Mouse (Mus musculus) erythroblast, embryonic 14.5 days (primary cell): ENCODE results near the gene Gfi1. TPM values are rescaled to one million over a fixed set of nuclear protein-coding genes. Genes with fewer than 3 reads are reported as not detected.

ENCODE experiments used
- H3K27me3 ChIP-seq: 2 replicates; pipeline ENCODE4 v1.6.1; 2012; ENCODE audit warnings: inconsistent platforms; ENCODE audit not compliant: control insufficient read depth
- H3K36me3 ChIP-seq: 2 replicates; pipeline ENCODE4 v1.6.1; 2012; ENCODE audit warnings: mild to moderate bottlenecking, inconsistent platforms; ENCODE audit not compliant: control insufficient read depth
- H3K4me1 ChIP-seq: 2 replicates; pipeline ENCODE4 v1.6.1; 2012; ENCODE audit warnings: inconsistent platforms; ENCODE audit not compliant: control insufficient read depth
- H3K4me3 ChIP-seq: replicated peaks from 2 replicates; pipeline ENCODE3; 2012; ENCODE audit warnings: moderate library complexity, mild to moderate bottlenecking, inconsistent platforms
- H3K9me3 ChIP-seq: 2 replicates; pipeline ENCODE4 v1.6.1; 2012; ENCODE audit warnings: low read length, inconsistent platforms, mixed read lengths; ENCODE audit not compliant: control insufficient read depth
- GATA1 ChIP-seq: IDR thresholded peaks from 2 replicates; pipeline ENCODE4 v1.6.1; 2012; ENCODE audit warnings: low read length, inconsistent platforms, mixed read lengths
- TAL1 ChIP-seq: IDR thresholded peaks from 3 replicates; pipeline ENCODE4 v1.6.1; 2012; ENCODE audit warnings: low read length, inconsistent platforms, mixed read lengths
- polyA plus RNA-seq: library from polyadenylated mRNA; stranded (reverse); fragments of >175 nt; gene quantifications from 2 replicates; pipeline ENCODE4 v1.2.3, GENCODE M21; 2012

Gfi1 gene
- polyA plus RNA-seq = 0.07 TPM in 1 of 2 replicates, not detected in the other

- peaks cover 96% of the 10 kb centered on the region for H3K27me3 ChIP-seq
- H3K4me1 ChIP-seq = peaks cover 7% of the 10 kb centered on the region
- peaks cover 12% of the 10 kb centered on the region; the same call in 1 of the 2 replicates for H3K9me3 ChIP-seq
- H3K4me3 ChIP-seq = no peak within 1 kb of the TSS
- no peak for TF ChIP-seq TAL1
- no peaks in the 10 kb centered on the region for H3K36me3 ChIP-seq
Observed at GRCm38 (mm10) chr5:107725435-107726261, at the start of gene Gfi1. Gene Gfi1, minus strand, starts transcription at chr5:107726036.

DNA sequence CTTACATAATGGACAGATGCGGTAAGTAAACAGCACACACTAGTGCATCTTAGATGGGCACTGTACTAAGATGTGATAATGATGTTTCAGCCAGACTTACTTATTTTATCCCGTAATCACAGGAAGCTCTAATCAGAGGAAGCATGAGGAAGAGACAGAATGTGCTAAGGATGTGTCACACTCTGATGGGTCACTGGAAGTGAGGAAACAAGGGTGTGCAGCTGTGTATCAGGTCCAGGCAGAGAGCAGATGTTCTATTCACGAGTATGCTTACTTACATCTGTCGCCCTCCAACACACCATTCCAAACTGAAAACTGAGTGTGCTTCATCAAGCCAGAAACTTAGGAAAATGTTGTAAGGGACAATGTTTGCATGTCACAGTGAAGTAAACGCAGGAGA is 46.2 kb upstream of the Gfi1 start:
- Histone ChIP-seq H3K9me3 (peaks cover 7% of the 10 kb centered on the region; the same call in 1 of the 2 replicates), H3K4me1 (peaks cover 1% of the 10 kb centered on the region; the same call in 1 of the 2 replicates), H3K36me3 (peaks cover 82% of the 10 kb centered on the region), H3K4me3 (no peak overlapping the region), H3K27me3 (no peaks in the 10 kb centered on the region; the same call in 1 of the 2 replicates)
- TF ChIP-seq GATA1 (no peak), TAL1 (no peak)

- H3K27me3 ChIP-seq = no peaks in the 10 kb centered on the region; the same call in 1 of the 2 replicates
- H3K36me3 ChIP-seq = peaks cover 81% of the 10 kb centered on the region
- peaks cover 7% of the 10 kb centered on the region; the same call in 1 of the 2 replicates for H3K9me3 ChIP-seq
- peaks cover 2% of the 10 kb centered on the region; the same call in 1 of the 2 replicates for H3K4me1 ChIP-seq
- H3K4me3 ChIP-seq = no peak overlapping the region
- TF ChIP-seq GATA1 (no peak), TAL1 (no peak)
Observed at GRCm38 (mm10) chr5:107768224-107768623, 42.4 kb upstream of the Gfi1 start.

GRCm38 (mm10) chr5:107765946-107766345 is 40.1 kb upstream of the Gfi1 start:
- H3K4me1 ChIP-seq = peaks cover 2% of the 10 kb centered on the region; the same call in 1 of the 2 replicates
- TF ChIP-seq GATA1 = no peak
- no peak for TF ChIP-seq TAL1
- no peaks in the 10 kb centered on the region; the same call in 1 of the 2 replicates for H3K27me3 ChIP-seq
- peaks cover 73% of the 10 kb centered on the region for H3K36me3 ChIP-seq
- H3K9me3 ChIP-seq = peaks cover 7% of the 10 kb centered on the region; the same call in 1 of the 2 replicates
- H3K4me3 ChIP-seq = no peak overlapping the region

DNA sequence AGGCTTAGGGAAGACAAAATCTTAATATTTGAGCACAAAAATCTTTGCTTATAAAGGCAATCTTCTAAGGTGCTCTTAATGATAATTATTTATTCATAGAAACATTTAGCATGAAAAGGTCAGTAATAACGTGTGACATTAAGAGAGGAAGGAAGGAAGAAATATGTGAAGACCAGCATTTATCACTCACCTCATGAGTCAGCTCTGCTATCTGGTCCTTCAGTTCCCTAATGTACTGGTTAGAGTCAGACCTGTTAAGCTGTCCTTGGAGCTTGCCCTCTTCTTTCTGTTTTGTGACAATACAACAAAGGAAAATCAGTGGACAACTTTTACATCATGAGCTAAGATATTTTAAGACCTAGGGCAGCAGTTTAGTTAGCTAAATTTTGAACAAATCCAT is 38.6 kb upstream of the Gfi1 start:
- Histone ChIP-seq H3K4me3 (no peak overlapping the region), H3K36me3 (peaks cover 73% of the 10 kb centered on the region), H3K4me1 (peaks cover 6% of the 10 kb centered on the region), H3K27me3 (no peaks in the 10 kb centered on the region; the same call in 1 of the 2 replicates), H3K9me3 (peaks cover 7% of the 10 kb centered on the region; the same call in 1 of the 2 replicates)
- TF ChIP-seq GATA1 = no peak
- no peak for TF ChIP-seq TAL1

- H3K4me3 ChIP-seq = no peak overlapping the region
- peaks cover 75% of the 10 kb centered on the region for H3K36me3 ChIP-seq
- TF ChIP-seq TAL1 = no peak
- no peak for TF ChIP-seq GATA1
- no peaks in the 10 kb centered on the region; the same call in 1 of the 2 replicates for H3K27me3 ChIP-seq
- H3K4me1 ChIP-seq = peaks cover 10% of the 10 kb centered on the region
- peaks cover 7% of the 10 kb centered on the region; the same call in 1 of the 2 replicates for H3K9me3 ChIP-seq
Observed at GRCm38 (mm10) chr5:107763674-107764073, 37.8 kb upstream of the Gfi1 start.

DNA sequence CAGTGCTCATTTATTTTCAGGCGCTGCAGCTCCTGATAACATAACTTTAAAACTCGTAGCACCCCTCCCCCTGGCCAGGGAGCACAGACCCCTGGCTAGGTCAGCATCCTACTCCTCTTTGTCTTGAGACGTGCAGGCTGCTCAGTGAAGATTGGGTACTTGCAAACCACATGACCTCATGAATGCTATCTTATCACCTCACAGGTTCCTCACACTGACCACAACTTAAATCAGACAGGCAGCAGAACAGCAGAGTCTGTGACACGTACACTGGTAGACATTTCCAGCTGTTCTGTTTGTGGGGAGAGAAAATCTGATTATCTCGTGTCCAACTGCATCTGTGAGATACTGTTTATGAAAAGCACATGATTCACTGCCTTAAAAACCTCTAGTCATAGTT is 33.3 kb upstream of the Gfi1 start:
- H3K4me3 ChIP-seq = no peak overlapping the region
- TF ChIP-seq GATA1 (no peak), TAL1 (peak; percentile 27; the same call in 1 of the 3 replicates)
- no peaks in the 10 kb centered on the region for H3K27me3 ChIP-seq
- peaks cover 8% of the 10 kb centered on the region for H3K4me1 ChIP-seq
- peaks cover 68% of the 10 kb centered on the region for H3K36me3 ChIP-seq
- no peaks in the 10 kb centered on the region for H3K9me3 ChIP-seq

GRCm38 (mm10) chr5:107756072-107756471 is 30.2 kb upstream of the Gfi1 start:
- Histone ChIP-seq H3K4me1 (peaks cover 8% of the 10 kb centered on the region), H3K9me3 (no peaks in the 10 kb centered on the region), H3K4me3 (no peak overlapping the region), H3K36me3 (peaks cover 77% of the 10 kb centered on the region), H3K27me3 (no peaks in the 10 kb centered on the region)
- TF ChIP-seq TAL1 = no peak
- no peak for TF ChIP-seq GATA1

- TF ChIP-seq GATA1 (no peak), TAL1 (no peak)
- Histone ChIP-seq H3K9me3 (no peaks in the 10 kb centered on the region), H3K4me1 (peaks cover 6% of the 10 kb centered on the region), H3K4me3 (no peak overlapping the region), H3K27me3 (no peaks in the 10 kb centered on the region), H3K36me3 (peaks cover 78% of the 10 kb centered on the region)
Observed at GRCm38 (mm10) chr5:107754740-107755139, 28.9 kb upstream of the Gfi1 start.
